Mouse (Mus musculus) hematopoietic stem cell, adult 5-6 weeks (primary cell): ENCODE data around the gene Astl. TPM values are rescaled to one million over a fixed set of nuclear protein-coding genes. Genes with fewer than 3 reads are reported as not detected.

ENCODE experiments used
- ATAC-seq, 2 experiments: fragments of 125-278 bp in 1 of 2; replicated peaks in 1 of 2; 2 replicates each; pipeline ENCODE4 v1.8.0; 2016 to 2017; ENCODE audit warnings: inconsistent platforms in 2 of 2, mild to moderate bottlenecking in 2 of 2, moderate number of reproducible peaks in 2 of 2, low read depth in 1 of 2, moderate TSS enrichment in 1 of 2; ENCODE audit not compliant: low FRiP score in 2 of 2, poor library complexity in 2 of 2, severe bottlenecking in 2 of 2, insufficient read depth in 1 of 2, low TSS enrichment in 1 of 2
- total RNA-seq: library from RNA; stranded (forward); fragments of 172-1452, 232-1000 nt; gene quantifications from 2 replicates; pipeline ENCODE4 v1.2.3, GENCODE M21; 2017

The Astl gene
- total RNA-seq, 1 experiment from 2014 or later, result 0.05 TPM

DNA sequence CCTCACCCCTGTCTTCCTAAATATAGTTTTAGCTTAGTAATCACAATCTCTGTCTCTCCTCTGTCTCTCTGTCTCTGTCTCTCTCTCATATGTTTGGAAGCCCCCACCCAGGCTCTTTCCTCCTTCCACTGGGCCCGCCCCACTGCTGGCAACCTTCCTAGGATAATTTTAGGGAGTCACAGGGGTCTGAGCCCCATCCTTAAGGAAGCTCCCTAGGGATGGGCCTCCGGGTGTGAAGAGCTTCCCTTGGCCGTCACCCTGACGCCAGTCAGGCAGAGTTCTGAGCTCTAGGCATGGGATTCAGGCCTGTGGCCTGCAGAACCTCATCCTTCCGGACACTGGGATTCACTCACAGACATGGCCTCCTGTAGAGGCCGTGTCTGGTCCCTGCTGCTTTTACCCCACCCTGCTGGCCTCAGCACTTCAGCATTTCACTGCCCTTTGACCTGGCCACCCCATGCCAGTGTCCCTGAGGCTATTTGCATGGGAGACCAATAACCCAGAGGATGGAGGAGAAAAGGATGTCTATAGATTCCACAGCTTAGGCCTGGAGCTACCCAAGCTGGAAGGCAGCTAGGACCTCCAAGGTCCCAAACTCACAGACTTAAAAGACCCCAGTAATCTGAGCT is 38.1 kb downstream of the Astl start:
- ATAC-seq, result no peak

DNA sequence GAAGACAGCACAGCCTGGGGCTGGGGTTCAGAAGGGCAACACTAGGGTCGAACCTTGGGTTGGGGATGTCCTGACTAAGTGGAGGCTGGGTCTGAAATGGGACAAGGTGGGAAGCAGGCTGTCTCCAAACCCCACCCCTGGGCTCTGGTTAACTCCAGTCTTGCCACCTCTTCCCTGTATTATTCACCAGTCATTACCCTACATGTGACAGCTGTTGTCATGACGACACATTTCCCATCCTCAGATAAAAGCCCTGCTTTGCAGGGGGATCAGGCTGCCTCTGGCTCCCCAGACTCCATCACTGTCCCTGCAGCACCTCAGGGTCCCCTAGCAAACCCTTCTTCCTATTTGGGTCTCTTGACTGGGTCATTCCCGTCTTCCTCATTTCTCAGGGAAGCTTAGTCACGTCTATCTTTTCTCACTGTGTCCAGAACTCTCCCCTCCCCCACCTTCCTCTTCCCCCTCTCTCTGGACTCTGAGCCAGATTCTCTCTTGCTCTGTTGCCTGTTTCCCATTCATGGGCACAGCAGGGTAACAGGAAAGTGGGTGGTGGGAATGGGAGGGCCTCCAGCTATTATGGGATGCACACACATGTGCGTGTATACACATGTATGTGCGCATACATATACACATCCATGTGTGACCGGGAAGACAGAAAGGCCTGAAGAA is 39.6 kb downstream of the Astl start:
- no peak for ATAC-seq

DNA sequence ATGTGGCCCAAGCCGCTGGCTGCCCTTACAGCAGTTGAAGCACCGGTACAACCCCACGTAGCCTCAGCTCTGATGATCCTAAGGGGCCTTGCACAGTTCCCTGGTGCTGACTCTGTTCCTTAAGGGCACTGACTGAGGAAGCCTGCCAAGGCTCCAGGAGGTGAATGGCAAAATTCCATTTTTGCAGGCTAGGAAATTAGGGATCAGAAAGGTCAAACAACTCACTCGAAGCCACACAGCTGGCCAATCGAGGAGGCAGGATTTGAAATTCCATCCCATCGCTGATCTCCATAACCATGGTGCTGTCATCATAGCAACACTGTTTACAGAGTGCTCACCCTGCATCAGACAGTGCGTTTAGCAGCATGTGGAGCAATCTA is 40.2 kb downstream of the Astl start:
- no peak for ATAC-seq

DNA sequence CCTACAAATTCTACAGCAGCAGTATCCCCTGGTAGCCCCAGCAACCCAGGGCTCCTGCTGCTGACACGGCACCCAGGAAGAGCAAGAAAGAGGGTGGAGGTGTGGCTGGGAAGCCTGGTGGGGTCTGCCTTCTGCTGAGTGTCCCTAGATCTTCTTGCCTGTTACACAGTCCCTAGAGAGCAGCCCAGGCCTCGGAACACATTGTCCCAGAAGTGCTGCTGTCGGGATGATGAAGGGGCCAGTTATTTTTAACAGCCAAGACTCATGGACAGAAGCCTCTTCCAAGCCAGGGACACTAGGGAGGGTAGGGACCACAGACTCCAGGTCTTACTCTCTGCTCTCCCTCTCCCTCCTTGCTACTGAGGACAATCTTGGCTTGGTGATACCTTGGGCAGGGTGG is 40.8 kb downstream of the Astl start:
- no peak for ATAC-seq

DNA sequence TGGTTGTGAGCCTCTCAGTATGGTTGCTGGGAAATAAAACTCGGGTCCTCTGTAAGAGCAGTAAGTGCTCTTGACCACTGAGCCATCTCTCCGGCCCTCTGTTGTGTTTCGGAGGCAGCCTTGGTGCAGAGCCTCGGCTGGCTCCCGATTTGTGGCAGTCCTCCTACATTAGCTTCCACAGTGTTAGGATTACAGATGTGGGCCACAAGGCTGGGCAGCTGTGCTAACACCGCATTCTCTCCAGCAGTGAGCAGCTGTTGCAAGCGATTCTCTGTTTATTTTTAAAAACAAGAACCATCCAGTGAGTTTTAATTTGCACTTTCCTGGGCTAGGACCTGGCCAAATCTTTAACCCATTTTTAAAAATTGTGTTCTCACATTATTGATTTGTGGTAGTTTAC is 45.4 kb downstream of the Astl start:
- ATAC-seq, result no peak

DNA sequence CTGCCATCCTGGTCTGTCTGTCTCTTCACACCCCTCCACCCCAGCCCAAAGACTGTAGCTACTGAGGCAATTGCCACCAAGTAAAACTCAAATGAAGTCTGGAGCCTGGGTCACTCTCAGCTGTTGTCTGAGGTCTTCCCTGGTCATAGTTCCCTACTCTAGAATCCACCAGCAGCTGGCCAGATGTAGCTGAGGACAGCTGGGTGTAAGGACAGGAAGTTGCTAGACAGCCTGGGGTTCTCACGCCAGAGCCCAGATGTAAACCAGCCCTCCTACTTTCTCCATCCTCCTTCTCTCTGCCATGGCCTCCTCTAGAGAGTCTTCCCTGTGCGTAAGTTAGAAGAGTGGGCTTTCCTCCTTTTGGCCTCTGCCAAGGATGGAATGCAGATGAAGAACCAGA is 49.1 kb downstream of the Astl start:
- no peak for ATAC-seq

DNA sequence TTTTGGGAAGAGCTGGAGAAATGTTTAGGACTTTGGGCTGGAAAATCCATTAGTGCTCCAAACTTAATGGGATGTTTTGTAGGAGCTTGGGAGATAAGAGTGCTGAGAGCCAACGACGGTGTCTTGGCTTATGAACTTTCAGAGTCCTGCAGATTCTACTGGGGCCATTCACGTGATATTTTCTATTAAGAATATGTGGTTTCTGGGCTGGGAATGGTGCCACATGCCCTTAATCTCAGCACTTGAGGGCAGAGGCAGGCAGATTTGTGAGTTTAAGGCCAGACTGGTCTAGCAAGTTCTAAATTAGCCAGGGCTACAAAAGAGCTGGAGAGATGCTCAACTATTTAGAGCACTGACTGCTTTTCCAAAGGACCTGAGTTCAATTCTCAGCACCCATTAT is 51.9 kb downstream of the Astl start:
- ATAC-seq, result no peak

DNA sequence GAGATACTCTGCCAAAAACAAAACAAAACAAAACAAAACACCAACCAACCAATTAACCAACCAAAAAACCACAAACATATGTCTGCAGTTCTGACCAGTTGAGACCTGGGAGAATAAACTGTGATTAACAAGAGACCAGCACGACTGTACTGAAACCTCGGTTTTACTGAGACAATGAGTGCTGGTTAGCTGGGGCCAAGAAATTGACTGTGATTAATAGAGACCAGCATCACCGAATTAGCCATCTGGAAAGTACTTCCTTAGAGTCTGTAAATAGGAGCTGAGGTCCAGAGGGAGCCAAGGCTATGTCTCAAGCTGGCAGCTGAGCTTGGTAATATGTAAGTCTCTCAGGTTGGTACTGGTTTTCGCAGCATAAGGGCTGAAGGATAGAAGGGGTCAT is 52.4 kb downstream of the Astl start:
- ATAC-seq, result no peak

DNA sequence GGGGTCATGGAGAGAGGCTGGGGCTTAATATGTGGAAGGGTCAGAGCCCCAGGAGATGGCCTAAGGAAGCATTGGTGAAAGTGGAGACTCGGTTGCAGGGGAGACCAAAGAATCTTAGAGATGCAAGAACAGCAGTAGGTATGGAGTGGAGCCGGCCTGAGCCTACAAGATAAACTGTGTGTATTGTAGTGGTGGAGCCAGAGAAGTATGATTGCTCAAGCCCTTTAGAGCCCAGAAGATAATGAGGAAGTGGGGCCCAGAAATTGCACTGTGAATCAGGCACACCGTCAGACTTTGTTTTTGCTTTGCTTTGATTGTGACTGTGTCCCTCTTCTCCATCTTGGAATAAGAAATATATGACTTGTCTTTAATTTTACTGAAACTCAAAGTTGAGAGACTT is 52.9 kb downstream of the Astl start:
- ATAC-seq, result no peak

DNA sequence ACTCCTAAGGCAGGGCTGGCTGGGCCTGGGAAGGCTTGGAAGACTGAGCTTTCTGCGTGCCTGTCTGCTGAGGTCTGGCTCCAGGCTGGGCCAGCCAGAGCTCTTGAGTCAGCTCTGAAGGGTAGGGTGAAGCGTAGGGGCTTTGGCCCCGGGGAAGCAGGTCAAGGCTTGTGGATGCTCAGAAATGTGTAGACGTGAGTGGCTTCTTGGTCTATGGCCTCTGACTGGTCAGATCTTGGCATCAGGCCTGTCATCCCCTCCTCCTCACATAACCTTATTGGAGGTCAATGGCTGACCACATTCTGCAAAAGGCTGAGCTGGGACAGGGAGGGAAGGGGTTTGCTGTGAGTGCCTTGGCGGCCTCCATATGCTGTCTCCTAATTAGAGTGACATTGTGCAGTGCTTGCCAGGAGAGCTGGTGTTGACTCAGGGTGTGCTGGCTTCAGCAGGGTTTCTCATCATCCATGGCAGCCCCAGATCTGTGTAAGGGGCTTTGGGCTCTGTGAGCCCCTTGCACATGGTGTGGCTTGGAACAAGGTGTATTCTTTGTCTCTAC is 56.2 kb downstream of the Astl start:
- ATAC-seq, result no peak

DNA sequence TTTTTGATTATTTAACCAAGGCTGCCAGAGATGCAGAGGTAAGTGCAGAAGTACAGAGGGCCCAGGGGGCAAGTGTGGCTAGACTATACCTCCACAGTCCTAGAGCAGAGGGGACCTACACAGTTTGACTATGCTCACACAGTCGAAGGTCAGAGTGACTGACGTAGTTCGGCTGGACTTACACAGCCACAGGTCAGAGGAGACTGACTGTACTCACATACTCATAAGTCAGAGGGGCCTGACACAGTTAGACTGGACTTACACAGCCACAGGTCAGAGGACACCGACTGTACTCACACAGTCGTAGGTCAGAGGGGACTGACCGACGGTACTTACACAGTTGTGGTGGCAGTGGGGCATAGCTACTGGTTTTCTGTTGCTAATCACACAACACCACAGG is 60.3 kb downstream of the Astl start:
- no peak for ATAC-seq

Other genes starting within 250 kb of the Astl start
- gene Ncaph, start 204.7 kb upstream of the Astl start, total RNA-seq, result 45.5 and 58.5 TPM in 2 replicates
- 20.8 and 22.5 TPM in 2 replicates for gene Itpripl1, start 195.2 kb upstream of the Astl start, total RNA-seq
- 3.8 and 7.1 TPM in 2 replicates for gene 1810024B03Rik, start 130.4 kb upstream of the Astl start, total RNA-seq
- gene Snrnp200, start 130.3 kb upstream of the Astl start, total RNA-seq, result 175 and 188 TPM in 2 replicates
- 34.3 and 35.6 TPM in 2 replicates for gene Ciao1, start 90.8 kb upstream of the Astl start, total RNA-seq
- gene Tmem127, start 90.7 kb upstream of the Astl start, total RNA-seq, result 34.3 and 34.8 TPM in 2 replicates
- 135 and 142 TPM in 2 replicates for gene Stard7, start 68.4 kb upstream of the Astl start, total RNA-seq
- gene Dusp2, start 2.5 kb upstream of the Astl start, total RNA-seq, result 246 and 271 TPM in 2 replicates
- gene Adra2b, start 24.6 kb downstream of the Astl start, total RNA-seq, result 0.45 TPM in 1 of 2 replicates, not detected in the other
- not detected in 2 replicates for gene Gpat2, start 86.6 kb downstream of the Astl start, total RNA-seq
- 16.2 and 23.0 TPM in 2 replicates for gene Fahd2a, start 105.9 kb downstream of the Astl start, total RNA-seq
- gene Kcnip3, start 183.5 kb downstream of the Astl start, total RNA-seq, result 4.0 and 4.5 TPM in 2 replicates
- 0.31 and 1.1 TPM in 2 replicates for gene Prom2, start 202.8 kb downstream of the Astl start, total RNA-seq
- 3.6 and 3.9 TPM in 2 replicates for gene Zfp661, start 248.5 kb downstream of the Astl start, total RNA-seq
- gene Mrps5, start 248.6 kb downstream of the Astl start, total RNA-seq, result 103 and 107 TPM in 2 replicates